Mouse (Mus musculus) forebrain, embryonic 12.5 days (tissue): ENCODE measurements at regions not wholly inside any gene's neighbourhood (a gene's known extent, or its start where the extent isn't known, plus 50 kb on each side); places are given as distances from the start of the nearest gene placed in this dataset.

Experiments
- ATAC-seq: fragments of 200-750 bp; cut with Nextera tagmentation; 2 replicates; pipeline ENCODE4 v1.8.0; 2017; ENCODE audit warnings: moderate TSS enrichment; ENCODE audit not compliant: low FRiP score
- H3K27ac ChIP-seq: fragments of 300-500 bp; sonication (generic); 2 replicates; pipeline ENCODE4 v1.5.1; 2016; ENCODE audit warnings: mild to moderate bottlenecking
- H3K27me3 ChIP-seq: fragments of 300-500 bp; sonication (generic); 2 replicates; pipeline ENCODE4 v1.6.1; 2016; ENCODE audit warnings: mild to moderate bottlenecking
- H3K36me3 ChIP-seq: fragments of 300-500 bp; sonication (generic); replicated peaks from 2 replicates; pipeline ENCODE4 v1.6.1; 2016; ENCODE audit warnings: mild to moderate bottlenecking
- H3K4me1 ChIP-seq: fragments of 300-500 bp; sonication (generic); 2 replicates; pipeline ENCODE4 v1.6.1; 2016
- H3K4me2 ChIP-seq: fragments of 300-500 bp; sonication (generic); 2 replicates; pipeline ENCODE4 v1.6.1; 2016; ENCODE audit warnings: mild to moderate bottlenecking, moderate library complexity
- H3K4me3 ChIP-seq: fragments of 300-500 bp; sonication (generic); replicated peaks from 2 replicates; pipeline ENCODE4 v1.5.1; 2016; ENCODE audit warnings: mild to moderate bottlenecking
- H3K9ac ChIP-seq: fragments of 300-500 bp; sonication (generic); 2 replicates; pipeline ENCODE4 v1.6.1; 2016; ENCODE audit warnings: mild to moderate bottlenecking
- H3K9me3 ChIP-seq: fragments of 300-500 bp; sonication (generic); 2 replicates; pipeline ENCODE4 v1.6.1; 2016
- WGBS: fragments of 180-500 bp; shearing (Covaris S2); methylation state at CpG from one replicate; pipeline ENCODE4 v1.1.7; 2016; 5-methylcytosine and 5-hydroxymethylcytosine counted together

DNA sequence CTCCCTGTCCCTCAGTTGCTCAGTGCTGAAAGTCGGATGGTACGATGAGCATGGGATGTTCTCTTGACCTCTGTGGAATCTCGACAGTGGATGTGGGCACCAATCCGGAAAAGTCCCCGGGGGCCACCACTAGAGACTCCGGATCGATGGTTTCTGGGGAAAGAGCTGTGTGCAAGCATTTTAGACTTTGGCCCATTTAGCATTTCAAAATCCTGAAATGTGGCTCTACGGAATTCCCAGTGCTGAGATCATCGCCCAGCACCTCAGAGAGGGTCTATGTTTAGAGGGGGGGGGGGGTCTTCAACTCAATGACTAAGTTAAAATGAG, 68.6 kb downstream of the Tomm20 start:
- ATAC-seq = no peak
- no peaks in the 10 kb centered on the region for H3K4me1 ChIP-seq
- H3K4me2 ChIP-seq = no peak overlapping the region
- no peak overlapping the region for H3K4me3 ChIP-seq
- no peaks in the 10 kb centered on the region for H3K36me3 ChIP-seq
- H3K9me3 ChIP-seq = no peaks in the 10 kb centered on the region
- WGBS = 93% methylated on average over 9 of the region's 9 CpGs
- no peak overlapping the region for H3K9ac ChIP-seq
- no peak overlapping the region for H3K27ac ChIP-seq
- no peaks in the 10 kb centered on the region for H3K27me3 ChIP-seq

DNA sequence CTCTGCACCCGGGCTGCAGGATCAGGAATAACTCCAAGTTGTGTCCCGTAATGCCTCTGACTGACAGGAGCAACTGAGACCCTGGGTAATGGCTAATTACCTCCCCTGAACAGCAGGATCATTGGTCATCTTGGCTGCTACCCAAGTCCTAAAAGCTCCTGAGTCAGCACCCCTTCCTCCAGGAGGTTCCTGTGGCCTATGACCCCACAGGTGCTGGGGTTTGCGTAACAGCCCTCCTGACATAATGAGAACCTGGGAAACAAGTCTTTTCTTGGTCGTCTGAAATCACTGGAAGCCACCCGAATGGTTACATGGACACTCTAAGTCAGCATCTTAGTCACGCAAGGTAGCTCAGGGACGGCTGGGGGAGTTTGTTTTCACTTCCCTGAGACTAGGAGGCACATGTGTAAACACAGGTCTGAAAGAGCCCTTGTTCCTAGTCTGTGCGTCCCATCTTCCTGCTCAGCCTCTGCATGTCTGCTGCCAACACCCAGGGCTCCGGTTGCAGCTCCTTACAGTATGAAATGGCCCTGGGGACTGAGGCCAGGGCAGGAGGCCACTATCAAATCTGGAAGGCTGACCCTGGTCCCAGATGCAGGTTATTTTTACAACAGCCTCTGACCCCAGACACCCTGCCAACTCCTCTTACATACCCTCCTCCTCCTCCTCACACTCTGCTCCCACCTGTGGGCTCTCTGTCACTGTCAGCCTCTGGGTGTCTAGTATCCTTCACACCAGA, 69.2 kb downstream of the Tomm20 start:
- Histone ChIP-seq H3K4me2 (no peak overlapping the region), H3K4me3 (no peak overlapping the region), H3K9ac (no peak overlapping the region), H3K4me1 (no peaks in the 10 kb centered on the region), H3K27ac (no peak overlapping the region), H3K27me3 (no peaks in the 10 kb centered on the region), H3K36me3 (no peaks in the 10 kb centered on the region), H3K9me3 (no peaks in the 10 kb centered on the region)
- ATAC-seq = no peak
- WGBS = 72% methylated on average over 9 of the region's 9 CpGs

DNA sequence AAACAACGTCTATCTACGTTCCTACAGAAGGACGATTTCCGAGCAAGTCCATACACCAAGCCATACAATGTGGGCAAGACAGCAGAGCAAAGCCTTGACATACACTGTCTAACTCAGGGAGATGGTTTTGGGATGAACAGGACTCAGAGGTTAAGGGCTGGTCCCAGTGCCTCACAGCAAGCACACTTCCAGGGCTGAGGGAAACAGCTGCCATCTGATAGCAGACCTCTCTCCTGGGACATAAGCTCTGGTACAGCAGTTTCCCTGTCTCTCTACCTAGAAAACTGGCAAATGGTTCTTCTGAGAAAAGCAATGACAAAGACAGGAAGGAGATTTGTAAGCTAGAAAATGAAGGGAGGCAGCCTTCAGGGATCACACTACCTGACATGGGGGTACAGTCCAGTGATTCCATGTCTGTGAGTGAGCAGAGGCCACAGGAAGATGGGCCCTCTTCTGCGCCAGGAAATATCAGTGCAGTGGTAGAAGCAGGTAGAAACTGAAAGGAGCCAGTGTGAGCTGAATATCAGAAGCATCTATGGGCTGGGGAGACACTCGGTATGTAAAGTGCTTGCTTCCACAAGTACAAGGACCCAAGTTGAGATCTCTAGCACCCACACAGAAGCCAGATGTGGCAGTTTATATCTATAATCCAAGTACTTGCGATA, 70.0 kb downstream of the Tomm20 start:
- WGBS = 91% methylated on average over 7 of the region's 7 CpGs
- H3K4me1 ChIP-seq = no peaks in the 10 kb centered on the region
- ATAC-seq = no peak
- H3K36me3 ChIP-seq = no peaks in the 10 kb centered on the region
- H3K9ac ChIP-seq = no peak overlapping the region
- no peak overlapping the region for H3K4me2 ChIP-seq
- H3K4me3 ChIP-seq = no peak overlapping the region
- no peaks in the 10 kb centered on the region for H3K27me3 ChIP-seq
- no peak overlapping the region for H3K27ac ChIP-seq
- H3K9me3 ChIP-seq = no peaks in the 10 kb centered on the region

DNA sequence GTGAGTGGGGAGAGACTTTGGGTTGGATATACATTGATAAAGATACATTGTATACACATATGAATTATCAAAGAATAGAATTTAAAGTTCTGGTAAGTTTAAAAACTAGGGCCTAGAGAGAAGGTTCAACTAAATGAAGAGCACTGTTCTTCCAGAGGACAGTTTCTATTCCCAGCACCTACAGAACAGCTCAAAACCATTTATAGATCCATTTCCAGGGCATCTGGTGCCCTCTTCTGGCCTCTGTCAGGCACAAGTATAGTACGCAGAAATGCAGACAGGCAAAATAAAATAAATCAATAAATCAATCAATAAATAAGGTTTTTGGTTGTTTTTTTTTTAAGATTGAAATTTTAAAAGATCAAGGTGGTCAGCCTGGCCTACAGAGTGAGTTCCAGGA, 70.8 kb downstream of the Tomm20 start:
- H3K4me3 ChIP-seq = no peak overlapping the region
- no peaks in the 10 kb centered on the region for H3K9me3 ChIP-seq
- no peak overlapping the region for H3K4me2 ChIP-seq
- ATAC-seq = no peak
- no peak overlapping the region for H3K27ac ChIP-seq
- H3K36me3 ChIP-seq = no peaks in the 10 kb centered on the region
- no peaks in the 10 kb centered on the region for H3K27me3 ChIP-seq
- 91% methylated on average over 1 of the region's 1 CpGs for WGBS
- H3K4me1 ChIP-seq = no peaks in the 10 kb centered on the region
- no peak overlapping the region for H3K9ac ChIP-seq

DNA sequence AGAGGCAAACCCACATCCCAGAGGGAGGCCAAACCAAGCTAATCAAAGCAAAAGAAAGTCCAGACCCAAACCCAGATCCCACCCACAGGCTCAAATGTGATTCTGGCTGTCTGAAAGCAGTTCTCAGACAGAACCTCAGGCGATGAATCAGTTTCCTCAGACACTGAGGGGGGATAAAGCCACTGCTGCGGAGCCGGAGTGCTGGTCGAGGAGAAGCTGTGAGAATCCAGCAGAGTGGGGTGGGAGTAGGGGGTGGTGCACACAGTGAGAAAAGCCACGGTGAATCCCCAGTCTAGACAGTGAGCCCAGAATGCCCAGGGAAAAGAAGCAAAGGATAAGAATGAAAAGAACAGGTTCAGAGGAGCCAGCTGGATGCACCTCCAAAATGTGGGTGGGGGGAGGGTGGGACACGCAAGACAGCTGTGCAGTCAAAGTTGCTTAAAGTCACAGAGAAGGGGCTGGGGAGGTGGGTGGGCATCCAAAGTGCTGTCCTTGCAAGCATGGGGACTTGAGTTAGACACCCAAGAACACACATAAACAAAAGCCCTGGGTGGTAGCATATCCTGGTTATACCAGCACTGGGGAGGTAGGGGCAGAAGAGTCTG, 71.4 kb downstream of the Tomm20 start:
- WGBS = 84% methylated on average over 6 of the region's 6 CpGs

DNA sequence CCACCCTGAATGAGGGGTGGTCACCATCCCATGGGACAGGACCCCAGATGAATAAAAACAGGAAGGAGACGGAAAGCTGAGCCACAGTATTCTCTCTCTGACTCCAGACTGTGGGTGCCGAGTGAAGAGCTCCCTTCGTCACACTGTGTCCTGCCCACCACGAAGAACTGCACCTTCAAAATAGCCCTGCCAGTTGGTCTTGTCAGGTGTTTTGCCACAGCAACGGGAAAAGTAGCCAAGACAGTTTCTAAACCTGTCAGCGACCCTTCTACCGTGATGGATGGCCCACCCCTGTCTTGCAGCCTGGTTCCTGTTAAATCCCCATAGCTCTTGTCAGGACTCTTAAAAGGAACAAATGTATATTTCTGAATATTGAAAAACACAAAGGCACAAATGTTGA, 72.3 kb downstream of the Tomm20 start:
- H3K36me3 ChIP-seq = no peaks in the 10 kb centered on the region
- H3K27ac ChIP-seq = no peak overlapping the region
- no peak overlapping the region for H3K4me3 ChIP-seq
- H3K4me2 ChIP-seq = no peak overlapping the region
- H3K9ac ChIP-seq = no peak overlapping the region
- no peaks in the 10 kb centered on the region for H3K27me3 ChIP-seq
- H3K4me1 ChIP-seq = no peaks in the 10 kb centered on the region
- no peaks in the 10 kb centered on the region for H3K9me3 ChIP-seq
- 86% methylated on average over 7 of the region's 7 CpGs for WGBS
- no peak for ATAC-seq

More for the DNA sequence above, 71.4 kb downstream of the Tomm20 start:
- Histone ChIP-seq H3K4me3 (no peak overlapping the region), H3K27me3 (no peaks in the 10 kb centered on the region), H3K27ac (no peak overlapping the region), H3K9me3 (no peaks in the 10 kb centered on the region), H3K36me3 (no peaks in the 10 kb centered on the region), H3K4me1 (no peaks in the 10 kb centered on the region), H3K9ac (no peak overlapping the region), H3K4me2 (no peak overlapping the region)
- ATAC-seq = no peak

DNA sequence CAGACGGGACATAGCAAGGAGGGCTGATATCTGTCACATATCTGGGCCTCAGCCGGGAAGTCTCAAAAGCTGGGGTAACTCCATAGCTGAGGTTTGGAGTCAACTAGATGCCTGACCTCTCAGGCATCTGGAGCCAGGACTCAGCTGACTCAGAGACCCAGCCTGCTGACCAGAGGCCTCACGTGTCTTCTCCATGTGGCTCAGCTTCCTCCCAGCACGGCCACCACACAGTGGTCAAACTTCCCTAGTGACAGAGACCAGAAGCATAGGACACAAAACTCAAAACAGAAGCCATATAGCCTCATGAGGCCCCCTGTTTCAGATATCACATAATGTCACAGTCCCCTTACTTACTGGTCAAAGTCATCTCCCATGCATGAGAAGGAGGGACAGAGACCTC, 73.1 kb downstream of the Tomm20 start:
- Histone ChIP-seq H3K9me3 (no peaks in the 10 kb centered on the region), H3K27me3 (no peaks in the 10 kb centered on the region), H3K4me2 (no peak overlapping the region), H3K27ac (no peak overlapping the region), H3K4me3 (no peak overlapping the region), H3K4me1 (no peaks in the 10 kb centered on the region), H3K36me3 (no peaks in the 10 kb centered on the region), H3K9ac (no peak overlapping the region)
- 93% methylated on average over 4 of the region's 4 CpGs for WGBS
- ATAC-seq = no peak

DNA sequence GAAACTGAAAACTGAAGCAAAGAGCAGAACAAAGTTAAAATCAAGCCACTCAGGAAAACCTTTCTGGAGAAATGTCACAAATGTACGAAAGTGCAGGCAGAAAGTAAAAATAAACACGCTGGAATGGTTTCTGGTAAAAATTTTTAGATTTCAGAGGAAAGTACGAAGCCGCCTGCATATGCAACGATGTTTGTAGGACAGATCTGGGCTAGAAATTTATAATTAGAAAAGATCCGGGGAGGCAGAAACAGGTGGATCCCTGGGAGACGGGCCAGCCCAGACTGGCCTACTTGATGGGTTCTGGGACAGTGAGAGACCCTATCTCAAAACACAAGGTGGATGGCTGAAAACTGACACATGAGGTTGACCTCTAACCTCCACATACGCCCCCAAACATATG, 73.5 kb downstream of the Tomm20 start:
- 91% methylated on average over 8 of the region's 8 CpGs for WGBS
- ATAC-seq = no peak

DNA sequence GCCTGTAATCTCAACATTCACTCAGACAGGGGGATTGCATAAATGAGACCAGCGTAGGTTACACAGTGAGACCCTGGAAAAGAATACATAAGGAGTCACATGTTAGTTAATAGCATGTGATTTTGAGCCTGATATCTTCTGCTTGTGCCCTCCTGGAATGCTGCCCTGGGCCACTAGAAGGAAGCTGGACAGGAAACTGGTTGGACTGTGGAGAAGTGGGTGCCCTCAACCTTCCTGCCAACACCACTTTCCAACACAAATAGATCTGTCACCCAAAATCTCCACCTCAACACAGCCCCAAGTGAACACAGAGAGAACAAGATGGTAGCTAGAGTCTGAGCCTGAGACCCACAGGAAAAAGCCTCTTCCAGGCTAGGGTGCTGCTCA, 76.2 kb downstream of the Tomm20 start:
- no peaks in the 10 kb centered on the region for H3K9me3 ChIP-seq
- no peak for ATAC-seq
- no peak overlapping the region for H3K9ac ChIP-seq
- H3K27me3 ChIP-seq = no peaks in the 10 kb centered on the region
- no peak overlapping the region for H3K27ac ChIP-seq
- H3K36me3 ChIP-seq = no peaks in the 10 kb centered on the region
- no peaks in the 10 kb centered on the region for H3K4me1 ChIP-seq
- 79% methylated on average over 1 of the region's 1 CpGs for WGBS
- H3K4me2 ChIP-seq = no peak overlapping the region
- H3K4me3 ChIP-seq = no peak overlapping the region

More for the DNA sequence above, 73.5 kb downstream of the Tomm20 start:
- H3K36me3 ChIP-seq = no peaks in the 10 kb centered on the region
- H3K27ac ChIP-seq = no peak overlapping the region
- no peaks in the 10 kb centered on the region for H3K9me3 ChIP-seq
- no peaks in the 10 kb centered on the region for H3K27me3 ChIP-seq
- no peak overlapping the region for H3K9ac ChIP-seq
- H3K4me1 ChIP-seq = no peaks in the 10 kb centered on the region
- no peak overlapping the region for H3K4me2 ChIP-seq
- no peak overlapping the region for H3K4me3 ChIP-seq

DNA sequence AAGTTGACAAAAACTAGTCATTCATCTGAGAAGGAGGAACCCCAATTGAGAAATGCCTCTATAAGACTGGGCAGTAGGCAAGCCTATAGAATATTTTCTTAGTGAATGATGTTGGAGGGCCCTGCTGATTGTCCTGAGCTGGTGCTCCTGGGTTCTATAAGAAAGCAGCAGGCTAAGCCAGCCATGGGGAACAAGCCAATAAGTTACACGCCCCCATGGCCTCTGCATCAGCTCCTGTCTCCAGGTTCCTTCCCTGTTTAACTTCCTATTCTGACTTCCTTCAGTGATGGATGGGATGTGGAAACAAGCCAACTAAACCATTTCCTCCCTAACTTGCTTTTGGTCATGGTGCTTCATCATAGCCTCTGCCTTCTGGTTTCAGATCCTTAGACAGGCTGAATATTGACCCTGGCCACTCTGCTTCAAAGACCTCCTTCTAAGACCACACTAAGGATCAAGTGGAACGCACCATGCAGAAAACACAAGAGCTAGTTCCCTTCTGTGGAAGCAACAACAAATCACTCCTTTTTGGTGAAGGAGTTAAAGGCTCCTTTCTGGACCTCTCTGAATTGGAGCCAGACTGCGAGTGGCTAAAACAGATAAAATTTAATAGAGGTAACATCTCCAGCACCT, 76.7 kb downstream of the Tomm20 start:
- no peaks in the 10 kb centered on the region for H3K27me3 ChIP-seq

DNA sequence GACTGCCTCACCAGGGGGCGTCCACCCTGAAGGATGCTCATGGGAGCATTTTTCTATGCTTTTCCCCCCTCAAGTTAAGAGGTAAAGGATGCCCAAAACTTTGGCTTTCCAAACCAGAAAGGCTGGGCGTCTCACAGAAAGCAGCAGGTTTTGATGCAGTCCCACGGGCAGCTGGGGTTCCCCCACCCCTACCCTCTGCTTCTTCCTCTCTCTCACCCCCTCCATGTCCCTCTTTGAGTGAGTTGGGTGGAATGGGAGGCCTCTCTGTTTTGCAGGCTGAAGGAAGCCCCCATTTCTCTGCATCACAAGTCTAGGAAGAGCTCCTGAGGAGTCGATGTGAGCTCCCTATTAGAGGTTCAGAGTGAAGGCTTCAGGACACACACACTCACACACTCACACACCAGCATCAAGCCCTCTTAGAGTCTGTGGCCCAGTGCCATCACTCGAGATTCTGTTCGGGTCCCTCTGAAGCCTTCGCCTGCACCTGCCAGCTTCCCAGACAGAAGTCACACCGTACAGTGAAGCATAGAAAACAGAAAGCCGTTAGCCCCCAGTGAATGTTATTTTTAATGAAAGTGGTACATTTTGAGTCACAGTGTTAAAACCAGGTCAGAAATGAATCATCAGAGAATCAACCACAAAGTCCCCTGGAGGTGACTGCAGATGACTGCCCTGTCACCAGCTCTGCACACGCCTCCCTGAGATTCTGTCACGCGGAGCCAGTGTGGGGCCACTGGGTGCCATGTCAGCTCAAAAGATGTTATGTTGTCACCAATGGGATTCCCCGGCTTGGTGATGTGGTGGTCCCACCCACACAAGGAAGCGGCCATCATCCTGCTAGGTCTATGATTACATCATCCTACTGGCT, 78.3 kb downstream of the Tomm20 start:
- no peaks in the 10 kb centered on the region for H3K36me3 ChIP-seq
- no peaks in the 10 kb centered on the region for H3K9me3 ChIP-seq
- H3K4me2 ChIP-seq = no peak overlapping the region
- no peak for ATAC-seq
- no peak overlapping the region for H3K9ac ChIP-seq
- no peak overlapping the region for H3K4me3 ChIP-seq
- no peaks in the 10 kb centered on the region for H3K27me3 ChIP-seq
- WGBS = 87% methylated on average over 14 of the region's 14 CpGs
- no peaks in the 10 kb centered on the region for H3K4me1 ChIP-seq
- no peak overlapping the region for H3K27ac ChIP-seq

More for the DNA sequence above, 76.7 kb downstream of the Tomm20 start:
- 85% methylated on average over 3 of the region's 3 CpGs for WGBS
- Histone ChIP-seq H3K9me3 (no peaks in the 10 kb centered on the region), H3K4me1 (no peaks in the 10 kb centered on the region), H3K4me3 (no peak overlapping the region), H3K9ac (no peak overlapping the region), H3K4me2 (no peak overlapping the region), H3K36me3 (no peaks in the 10 kb centered on the region), H3K27ac (no peak overlapping the region)
- ATAC-seq = no peak

DNA sequence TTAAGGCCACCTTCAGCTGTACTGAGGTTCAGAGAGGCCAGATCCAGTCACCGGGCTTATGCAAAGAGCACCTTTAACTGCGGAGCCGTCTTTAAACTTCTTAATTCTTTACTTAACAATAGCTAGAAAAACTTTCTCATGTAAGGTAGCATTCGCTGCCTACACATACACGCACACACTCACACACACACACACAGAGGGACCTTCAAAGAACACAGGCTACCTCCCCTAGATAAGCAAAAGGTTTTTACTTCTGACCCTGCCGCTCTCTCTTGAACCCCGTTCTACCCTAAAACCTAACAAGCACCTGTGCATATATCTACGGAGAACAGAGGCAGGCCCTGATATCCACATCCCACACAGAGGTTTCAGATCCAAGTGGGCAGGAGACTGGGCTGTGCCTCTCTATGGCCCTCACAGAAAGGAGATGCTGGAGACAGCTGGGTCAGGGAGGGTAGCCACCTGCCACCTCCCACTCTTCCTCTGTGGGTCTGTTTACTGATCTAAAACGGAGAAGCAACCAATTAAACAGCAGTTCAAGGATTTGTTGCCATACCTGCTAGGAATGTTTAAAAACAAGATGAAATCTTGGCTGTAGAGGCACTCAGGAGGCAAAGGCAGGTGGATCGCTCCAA, 81.2 kb downstream of the Tomm20 start:
- no peaks in the 10 kb centered on the region for H3K27me3 ChIP-seq
- no peaks in the 10 kb centered on the region for H3K36me3 ChIP-seq
- no peaks in the 10 kb centered on the region for H3K4me1 ChIP-seq
- 88% methylated on average over 10 of the region's 10 CpGs for WGBS
- H3K9ac ChIP-seq = no peak overlapping the region
- no peak overlapping the region for H3K4me3 ChIP-seq
- no peak overlapping the region for H3K4me2 ChIP-seq
- no peak overlapping the region for H3K27ac ChIP-seq
- no peaks in the 10 kb centered on the region for H3K9me3 ChIP-seq
- ATAC-seq = no peak
